Mouse (Mus musculus) bone marrow, adult 2 months (tissue): ENCODE measurements around the gene Tshz2. TPM values are rescaled to one million over a fixed set of nuclear protein-coding genes. Genes with fewer than 3 reads are reported as not detected.
"Not testable (repeated sequence)": the region's sequence is repeated elsewhere in the genome, so short reads cannot be mapped to it uniquely, and the experiment has no call there.

Experiments
- H3K27ac ChIP-seq: fragments of 200-500 bp; 2 replicates; pipeline ENCODE4 v1.5.1; 2012; ENCODE audit warnings: low read depth, mild to moderate bottlenecking, control low read depth, inconsistent platforms, low read length; ENCODE audit not compliant: control insufficient read depth, poor library complexity, insufficient read depth
- H3K4me1 ChIP-seq: fragments of 200-500 bp; 2 replicates; pipeline ENCODE4 v1.6.1; 2011; ENCODE audit warnings: low read length; ENCODE audit not compliant: control insufficient read depth, insufficient read depth
- H3K4me3 ChIP-seq: fragments of 200-500 bp; replicated peaks from 2 replicates; pipeline ENCODE3; 2011; ENCODE audit warnings: mild to moderate bottlenecking, low read depth, low read length, control low read depth; ENCODE audit not compliant: control insufficient read depth
- CTCF ChIP-seq: fragments of 200-500 bp; IDR thresholded peaks from 2 replicates; pipeline ENCODE4 v1.5.1; 2011; ENCODE audit warnings: low read length, control low read depth; ENCODE audit not compliant: control insufficient read depth, insufficient read depth
- POLR2A ChIP-seq: fragments of 200-500 bp; IDR thresholded peaks from 2 replicates; pipeline ENCODE4 v1.6.1; 2011; ENCODE audit warnings: low read depth, mild to moderate bottlenecking, control low read depth, low read length, borderline replicate concordance; ENCODE audit not compliant: control insufficient read depth
- WGBS: fragments of 180-500 bp; shearing (Covaris S2); methylation state at CpG from one replicate; pipeline ENCODE4 v1.1.7; 2018; 5-methylcytosine and 5-hydroxymethylcytosine counted together
- polyA plus RNA-seq: library from polyadenylated mRNA; stranded (reverse); fragments of >200 nt; gene quantifications from 2 replicates; pipeline ENCODE4 v1.2.4, GENCODE M21; 2011; ENCODE audit warnings: low replicate concordance; ENCODE audit not compliant: missing spikeins, insufficient read depth, insufficient read length

The Tshz2 gene
- polyA plus RNA-seq, 1 experiment = 1.4 TPM

- 79% methylated on average over 8 of the region's 8 CpGs for WGBS
- TF ChIP-seq CTCF = no peak
- Histone ChIP-seq H3K4me1 (no peaks in the 10 kb centered on the region), H3K4me3 (no peak overlapping the region), H3K27ac (no peak overlapping the region)
Observed at GRCm38 (mm10) chr2:169762301-169762700, 129.5 kb downstream of the Tshz2 start.

DNA sequence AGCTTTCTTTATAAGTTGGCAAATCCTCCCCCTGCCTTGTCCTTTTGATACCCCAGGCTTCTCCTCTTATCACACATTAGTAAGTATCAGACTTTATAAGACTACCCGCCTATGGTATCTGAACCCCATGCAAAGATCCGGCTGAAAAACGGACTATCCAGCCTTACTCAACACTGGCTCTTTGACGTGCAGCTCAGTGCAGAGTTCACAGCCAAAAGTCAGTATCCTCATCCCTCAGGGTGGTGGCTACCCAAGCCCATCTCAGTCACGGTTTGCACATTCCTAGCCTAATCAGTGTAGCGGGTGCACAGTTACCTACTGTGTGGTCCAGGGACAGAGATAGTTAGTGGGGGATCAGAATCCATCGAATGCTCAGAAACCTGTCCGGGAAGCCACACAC is 130.9 kb downstream of the Tshz2 start:
- TF ChIP-seq POLR2A (no peak), CTCF (no peak)
- 83% methylated on average over 8 of the region's 8 CpGs for WGBS
- Histone ChIP-seq H3K27ac (no peak overlapping the region), H3K4me1 (no peaks in the 10 kb centered on the region), H3K4me3 (no peak overlapping the region)

- 75% methylated on average over 8 of the region's 8 CpGs for WGBS
- TF ChIP-seq CTCF = no peak
- TF ChIP-seq POLR2A = no peak
- Histone ChIP-seq H3K27ac (no peak overlapping the region), H3K4me1 (no peaks in the 10 kb centered on the region), H3K4me3 (no peak overlapping the region)
Observed at GRCm38 (mm10) chr2:169766247-169766646, 133.4 kb downstream of the Tshz2 start.

DNA sequence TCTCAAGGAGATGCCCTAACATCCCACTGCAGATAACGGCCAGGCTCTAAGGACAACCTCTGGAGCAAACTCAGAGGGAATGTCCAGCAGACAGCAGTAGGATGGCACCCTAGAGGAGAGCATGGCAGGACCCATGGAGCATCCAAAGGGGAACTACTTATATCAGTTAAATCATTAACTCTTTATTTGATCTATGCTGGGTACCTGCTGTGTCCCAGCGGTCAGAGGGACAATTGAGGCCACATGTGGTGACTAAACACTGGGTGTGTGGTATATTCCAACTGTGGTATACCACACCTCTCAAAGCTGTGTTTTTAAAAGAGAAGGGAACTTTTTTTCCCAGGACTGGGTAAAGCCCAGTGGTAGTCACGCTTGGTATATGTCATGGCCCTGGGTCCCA is 134.5 kb downstream of the Tshz2 start:
- 79% methylated on average over 3 of the region's 3 CpGs for WGBS
- Histone ChIP-seq H3K4me1 (no peaks in the 10 kb centered on the region), H3K27ac (no peak overlapping the region), H3K4me3 (no peak overlapping the region)
- no peak for TF ChIP-seq CTCF
- no peak for TF ChIP-seq POLR2A

- no peak overlapping the region for H3K27ac ChIP-seq
- 82% methylated on average over 4 of the region's 4 CpGs for WGBS
- H3K4me1 ChIP-seq = peaks cover 1% of the 10 kb centered on the region
- TF ChIP-seq CTCF (no peak), POLR2A (no peak)
- no peak overlapping the region for H3K4me3 ChIP-seq
Observed at GRCm38 (mm10) chr2:169775078-169775477, 142.3 kb downstream of the Tshz2 start.

GRCm38 (mm10) chr2:169777242-169777641 is 144.4 kb downstream of the Tshz2 start:
- Histone ChIP-seq H3K4me3 (no peak overlapping the region), H3K4me1 (peaks cover 1% of the 10 kb centered on the region), H3K27ac (no peak overlapping the region)
- TF ChIP-seq CTCF (no peak), POLR2A (no peak)
- 58% methylated on average over 4 of the region's 4 CpGs for WGBS

GRCm38 (mm10) chr2:169777764-169778163 is 145.0 kb downstream of the Tshz2 start:
- no peak overlapping the region for H3K27ac ChIP-seq
- peaks cover 1% of the 10 kb centered on the region for H3K4me1 ChIP-seq
- TF ChIP-seq CTCF = no peak
- TF ChIP-seq POLR2A = no peak
- 69% methylated on average over 2 of the region's 2 CpGs for WGBS
- H3K4me3 ChIP-seq = no peak overlapping the region

DNA sequence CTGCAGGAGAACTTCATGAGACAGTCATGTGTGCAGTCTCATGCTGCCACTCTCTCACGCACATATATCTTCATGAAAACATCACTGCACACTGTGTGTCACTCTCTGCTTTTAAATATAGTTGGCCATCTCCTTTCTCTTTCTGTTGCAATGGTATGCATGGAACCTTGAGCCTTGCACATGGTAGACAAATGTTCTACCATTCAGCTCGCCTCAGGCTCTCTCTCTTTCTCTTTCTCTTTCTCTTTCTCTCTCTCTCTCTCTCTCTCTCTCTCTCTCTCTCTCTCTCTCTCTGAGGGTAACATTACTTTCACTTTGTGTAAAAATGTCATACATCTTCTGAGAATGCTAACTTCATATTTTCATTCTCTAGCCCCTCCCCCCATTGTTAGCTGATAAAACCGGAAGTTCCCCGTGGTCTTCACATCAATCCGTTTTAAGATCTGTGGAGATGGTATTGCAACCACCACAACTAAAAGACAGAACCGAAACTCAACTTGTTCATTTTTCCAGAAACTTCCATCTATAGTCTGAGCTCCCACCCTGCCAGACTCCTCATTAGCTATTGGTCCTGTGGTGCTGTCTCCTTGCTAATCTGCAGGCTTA is 146.0 kb downstream of the Tshz2 start:
- H3K4me3 ChIP-seq = no peak overlapping the region
- 31% methylated on average over 6 of the region's 6 CpGs for WGBS
- no peak overlapping the region for H3K27ac ChIP-seq
- H3K4me1 ChIP-seq = peaks cover 1% of the 10 kb centered on the region
- TF ChIP-seq POLR2A = no peak
- no peak for TF ChIP-seq CTCF

GRCm38 (mm10) chr2:169781671-169782070 is 148.9 kb downstream of the Tshz2 start:
- not testable (repeated sequence) for H3K4me1 ChIP-seq, H3K4me3 ChIP-seq, H3K27ac ChIP-seq
